Mouse (Mus musculus) layer of hippocampus, adult 18-20 months (tissue): ENCODE data around the gene Smg7. TPM values are rescaled to one million over a fixed set of nuclear protein-coding genes. Genes with fewer than 3 reads are reported as not detected.

Source experiments
- DNase-seq, 2 experiments: peaks; one replicate each; pipeline ENCODE4 v3.0.0; 2022; ENCODE audit warnings: low spot score in 2 of 2
- total RNA-seq, 2 experiments: library from RNA; stranded (reverse); gene quantifications; 2 replicates each; pipeline ENCODE4 v1.2.3; 2021

Smg7 gene
- total RNA-seq, 2 experiments from 2014 or later = 95.3 to 95.8 TPM

DNA sequence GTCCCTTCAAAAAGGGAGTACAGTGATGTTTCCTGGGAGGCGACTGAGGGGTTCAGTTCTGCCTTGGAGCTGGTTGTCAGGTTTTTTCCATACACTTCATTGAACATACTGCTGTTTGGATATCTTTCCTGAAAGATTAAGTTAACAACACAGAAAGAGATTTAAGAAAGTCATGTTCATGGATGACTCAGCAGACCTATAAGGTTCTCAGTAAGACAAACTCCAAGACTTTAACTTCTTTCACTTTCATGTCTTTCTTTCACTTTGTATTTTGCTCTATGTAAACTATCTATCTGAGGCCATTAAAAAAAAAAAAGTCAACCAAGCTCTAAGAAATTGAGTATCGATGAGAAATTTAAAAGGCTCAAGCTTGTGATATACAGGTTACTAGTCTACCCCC is 61.4 kb downstream of the Smg7 start:
- DNase-seq = no peak

DNA sequence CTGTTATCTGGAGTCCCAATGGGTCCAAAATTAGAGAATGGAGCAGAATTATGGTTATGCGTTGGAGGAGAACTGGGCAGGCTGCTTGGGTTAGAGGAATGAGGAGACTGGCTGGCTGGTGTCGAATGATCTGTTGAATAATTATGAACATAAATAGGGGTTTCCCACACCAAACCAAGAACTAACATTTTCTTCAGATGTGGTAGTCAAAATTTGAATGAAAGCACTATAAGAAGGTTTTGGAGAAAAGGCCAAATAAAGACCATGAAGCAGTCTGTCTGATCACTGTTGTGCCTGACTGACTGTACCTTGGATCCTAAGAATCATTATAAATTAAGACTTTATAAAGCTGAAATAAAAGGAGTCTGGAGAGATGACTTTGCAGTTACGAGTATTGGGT is 62.1 kb downstream of the Smg7 start:
- DNase-seq = no peak

DNA sequence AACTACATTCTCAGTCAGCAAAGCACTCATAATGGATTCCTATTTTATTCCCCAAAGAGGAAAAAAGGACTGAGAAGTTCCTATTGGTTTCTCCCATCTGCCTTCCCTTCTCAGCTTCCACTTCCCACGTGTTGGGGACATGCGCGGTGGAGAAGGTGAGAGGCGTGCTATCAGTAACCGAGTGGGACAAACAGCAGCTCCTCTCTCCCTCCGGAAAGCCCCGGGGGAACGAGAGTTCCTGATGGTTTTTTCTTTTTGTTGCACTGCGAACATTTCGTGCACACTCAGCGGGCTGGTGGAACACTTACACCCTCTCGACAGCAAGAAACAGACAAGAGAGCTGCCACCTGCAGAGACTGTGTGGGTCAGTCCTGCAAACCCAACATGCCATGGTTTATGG is 63.6 kb downstream of the Smg7 start:
- DNase-seq = peak; percentile 72 to 81

DNA sequence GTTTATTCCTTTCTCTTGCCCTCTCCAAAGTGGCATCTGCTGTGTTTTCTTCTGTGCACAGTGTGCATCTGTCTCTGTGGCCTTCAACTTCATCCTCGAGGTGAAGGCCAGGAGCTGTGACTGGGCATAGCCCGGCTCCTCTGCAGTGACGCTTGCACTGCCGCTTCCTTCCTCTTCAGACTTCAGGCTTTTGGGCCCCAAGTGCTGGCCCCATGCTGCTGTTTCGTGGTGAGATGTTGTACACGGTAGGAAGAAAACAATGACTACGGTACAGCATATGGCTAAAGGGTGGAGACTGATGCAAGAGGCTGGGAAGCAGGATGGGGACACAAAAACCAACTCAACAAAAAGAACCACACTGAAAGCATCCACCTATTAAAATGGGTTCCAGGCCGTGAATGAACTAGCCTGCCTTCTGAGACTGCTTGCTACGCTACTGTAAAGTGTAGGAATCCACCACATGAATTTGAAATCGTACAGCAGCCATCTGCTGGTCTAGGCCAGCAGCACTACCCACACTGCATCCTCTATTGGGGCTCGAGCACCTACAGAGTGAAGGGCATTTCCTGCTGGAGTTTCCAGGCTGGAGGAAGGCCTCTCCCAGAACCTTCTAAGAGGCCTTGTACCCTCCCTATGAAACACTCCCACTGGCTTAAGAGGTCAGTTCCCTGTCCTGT is 64.3 kb downstream of the Smg7 start:
- DNase-seq = peak in 1 of 2 experiments; percentile 45

DNA sequence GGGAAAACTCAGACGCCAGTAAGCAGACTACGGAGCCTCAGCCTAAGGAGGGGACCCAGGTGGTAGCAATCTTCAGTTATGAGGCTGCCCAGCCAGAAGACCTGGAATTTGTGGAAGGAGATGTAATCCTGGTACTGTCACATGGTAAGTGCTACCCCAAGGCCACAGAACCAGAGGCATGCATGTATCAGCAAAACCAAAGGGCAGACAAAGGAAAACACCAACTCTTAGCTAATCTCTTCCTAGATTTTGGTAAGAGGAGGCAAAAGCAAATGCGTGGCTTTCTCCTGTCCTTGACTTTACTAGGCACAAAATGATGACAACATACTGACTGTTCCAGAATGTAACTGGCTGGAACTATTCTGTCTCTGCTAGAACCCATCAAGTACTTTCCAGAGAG is 67.4 kb downstream of the Smg7 start:
- DNase-seq = no peak

DNA sequence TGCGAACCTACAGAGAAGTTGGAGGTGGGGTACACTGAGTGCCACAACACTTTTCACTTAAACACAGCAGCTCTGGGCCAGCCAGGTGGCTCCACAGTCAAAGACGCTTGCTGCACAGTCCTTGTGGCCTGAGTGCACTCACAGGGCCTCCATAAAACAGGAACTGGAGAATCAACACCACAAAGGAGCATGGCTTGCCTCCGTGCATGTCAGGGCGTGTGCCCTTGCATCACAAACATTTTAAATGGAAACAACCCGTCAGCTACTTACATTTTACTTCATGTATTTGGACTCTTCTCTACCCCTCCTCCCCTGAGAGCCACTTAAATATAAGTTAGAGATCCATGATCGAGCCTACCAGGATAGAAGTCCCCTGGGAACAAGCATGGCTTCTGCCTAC is 70.1 kb downstream of the Smg7 start:
- DNase-seq = no peak

DNA sequence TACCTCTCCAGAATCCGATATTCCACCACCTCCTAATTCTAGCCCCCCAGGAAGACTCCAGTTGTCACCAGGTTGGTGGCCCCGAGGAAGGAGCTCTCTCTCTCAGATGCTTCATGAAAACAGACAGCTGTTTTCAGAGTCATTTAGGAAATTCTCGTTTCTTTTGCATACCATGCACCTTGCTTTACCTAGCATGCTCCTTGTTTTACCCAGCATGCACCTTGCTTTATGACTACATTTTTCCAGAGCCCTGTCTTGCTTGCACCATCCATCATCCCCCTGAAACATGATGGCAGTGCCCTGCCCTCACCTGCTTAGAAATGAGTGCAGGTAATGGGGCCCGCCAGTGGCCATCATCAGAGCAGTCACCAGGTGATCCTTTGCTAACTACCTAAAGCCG is 70.8 kb downstream of the Smg7 start:
- DNase-seq = no peak

DNA sequence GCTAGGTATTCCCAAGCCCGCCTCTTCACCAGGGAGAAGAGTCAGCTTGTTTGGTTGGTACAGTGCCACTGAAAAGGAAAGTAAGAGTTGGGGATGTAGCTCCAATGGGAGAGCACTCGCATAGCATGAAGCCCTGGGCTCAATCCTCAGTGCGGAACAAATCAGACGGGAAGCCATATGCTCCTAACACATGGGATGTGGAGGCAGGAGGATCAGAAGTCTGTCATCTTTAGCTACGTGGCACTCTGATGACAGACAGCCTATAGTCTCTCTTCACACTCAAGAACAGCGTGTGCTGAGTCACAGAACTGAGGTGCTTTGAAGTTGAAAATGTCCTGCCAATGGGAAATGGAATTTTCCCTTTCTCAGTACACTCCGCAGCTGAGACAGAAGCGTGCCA is 71.4 kb downstream of the Smg7 start:
- peak; percentile 87 to 95 for DNase-seq

DNA sequence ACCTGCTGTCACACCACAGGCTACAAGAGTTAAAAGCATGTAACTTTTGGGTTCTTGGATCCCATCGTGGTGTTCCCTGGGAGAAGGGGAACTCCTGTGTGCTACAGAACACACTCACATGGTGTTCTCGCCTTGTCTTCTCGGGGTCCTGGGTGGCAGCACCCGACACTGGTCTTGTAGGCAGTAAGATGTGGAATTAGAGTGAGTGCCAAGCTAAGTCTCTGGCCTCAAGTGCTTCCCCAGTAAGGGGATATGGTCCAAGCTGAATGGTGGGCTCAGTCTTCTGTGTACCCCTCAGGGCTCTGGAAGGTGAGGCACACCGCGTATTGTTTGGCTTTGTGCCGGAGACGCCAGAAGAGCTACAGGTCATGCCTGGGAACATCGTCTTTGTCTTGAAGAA is 72.4 kb downstream of the Smg7 start:
- DNase-seq = no peak

DNA sequence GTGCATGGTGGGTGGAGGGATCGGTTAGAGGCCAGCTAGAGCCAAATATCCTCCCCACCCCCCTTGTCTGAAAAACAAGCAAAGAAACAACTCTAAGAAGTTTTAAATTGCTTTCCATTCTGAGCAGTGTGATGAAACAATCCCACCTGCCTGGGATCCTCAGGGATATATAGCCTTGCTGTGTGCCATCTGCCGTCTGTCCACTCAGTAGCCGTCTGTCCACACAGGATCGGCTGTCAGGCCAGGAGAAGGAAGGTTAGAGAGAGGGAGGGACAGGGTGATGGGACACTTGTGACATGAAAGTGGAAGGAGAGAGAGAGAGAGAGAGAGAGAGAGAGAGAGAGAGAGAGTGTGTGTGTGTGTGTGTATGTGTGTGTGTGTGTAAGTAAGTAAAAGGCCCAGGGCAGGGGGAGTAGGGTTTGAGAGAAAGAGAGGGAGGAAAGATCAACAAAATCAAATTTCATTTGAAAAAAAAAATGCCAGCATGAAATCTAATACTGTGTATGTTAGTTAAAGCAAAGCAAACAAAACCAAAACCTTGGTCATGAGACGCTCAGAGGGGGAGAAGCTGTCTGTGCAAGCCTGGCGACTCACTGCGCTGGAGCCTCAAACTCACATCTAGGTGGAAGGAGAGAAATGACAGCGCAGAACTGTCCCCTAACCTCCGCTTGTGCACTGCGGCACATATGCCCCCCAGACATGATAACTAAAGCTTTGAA is 73.7 kb downstream of the Smg7 start:
- DNase-seq = no peak

DNA sequence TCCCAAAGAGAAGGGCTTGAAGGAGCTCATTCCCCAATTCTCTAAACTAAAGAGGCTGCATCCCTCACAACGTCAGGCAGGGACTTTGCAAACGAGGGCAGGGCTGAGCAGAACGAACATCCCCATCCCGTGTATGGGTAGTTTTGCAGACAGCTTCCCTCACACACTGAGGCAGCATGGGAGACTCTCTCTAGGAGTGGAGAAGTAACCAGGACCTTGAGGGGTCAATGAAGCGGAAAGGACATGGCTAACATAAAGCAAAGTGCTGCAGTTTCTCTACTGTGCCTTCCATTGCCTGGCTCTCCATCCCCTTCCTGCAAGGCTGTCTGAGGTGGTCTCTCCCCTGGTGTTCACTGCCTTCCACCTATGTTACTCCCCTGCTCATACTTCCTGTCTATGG is 74.3 kb downstream of the Smg7 start:
- DNase-seq = no peak

DNA sequence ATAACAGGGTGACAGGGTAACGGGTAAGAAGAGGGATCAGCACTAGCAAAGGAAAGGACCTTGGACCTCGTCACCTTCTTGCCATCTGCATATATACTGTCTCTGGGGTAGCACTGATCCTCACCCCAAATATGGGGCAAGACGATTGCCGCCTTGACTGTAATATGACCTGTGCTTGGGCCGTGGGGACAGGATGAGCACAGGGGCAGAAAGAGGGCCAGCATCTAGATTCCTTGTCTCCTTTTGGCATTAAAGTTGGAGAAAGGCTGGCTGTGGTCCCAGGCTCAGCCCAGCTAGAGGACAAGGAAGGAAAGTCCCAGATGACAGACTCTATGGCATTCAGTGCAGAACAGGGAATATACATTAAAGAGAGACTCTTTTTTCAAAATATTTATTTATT is 76.0 kb downstream of the Smg7 start:
- DNase-seq = no peak

DNA sequence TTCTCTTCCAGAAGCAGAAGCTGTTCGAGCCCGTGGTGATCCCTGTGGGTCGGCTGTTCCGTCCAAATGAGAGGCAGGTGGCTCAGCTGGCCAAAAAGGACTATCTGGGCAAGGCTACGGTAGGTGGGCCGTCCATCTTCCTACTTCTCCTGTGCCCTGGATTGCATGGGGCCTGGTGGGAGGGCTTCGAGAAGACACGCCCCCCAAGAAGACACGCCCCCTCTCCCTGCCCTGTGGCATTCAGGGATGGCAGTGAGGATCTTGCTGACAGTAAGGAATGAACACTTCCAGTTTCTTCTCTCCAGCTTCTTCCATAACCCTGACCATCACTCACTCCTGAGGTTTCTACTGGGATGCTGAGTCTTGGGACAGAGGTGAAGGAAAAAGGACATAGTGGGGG is 78.2 kb downstream of the Smg7 start:
- DNase-seq = no peak

DNA sequence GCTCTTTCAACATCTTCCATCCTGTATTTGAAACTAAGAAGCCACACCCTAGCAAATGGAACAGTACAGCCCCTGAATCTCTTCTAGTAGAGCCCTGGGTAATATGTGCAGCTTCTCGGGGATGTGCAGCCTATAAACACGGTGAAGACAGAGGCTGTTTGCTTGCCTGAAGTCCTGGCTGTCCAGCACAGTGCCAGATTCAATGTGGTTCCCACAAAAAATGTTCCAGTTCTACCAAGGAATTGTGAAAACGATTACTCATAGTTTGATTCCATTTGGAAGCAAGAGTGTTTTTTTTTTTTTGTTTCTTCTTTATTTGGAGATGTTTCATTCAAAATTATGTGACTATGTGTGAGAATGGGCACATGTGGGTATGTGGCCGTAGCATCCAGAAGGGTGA is 80.7 kb downstream of the Smg7 start:
- no peak for DNase-seq

DNA sequence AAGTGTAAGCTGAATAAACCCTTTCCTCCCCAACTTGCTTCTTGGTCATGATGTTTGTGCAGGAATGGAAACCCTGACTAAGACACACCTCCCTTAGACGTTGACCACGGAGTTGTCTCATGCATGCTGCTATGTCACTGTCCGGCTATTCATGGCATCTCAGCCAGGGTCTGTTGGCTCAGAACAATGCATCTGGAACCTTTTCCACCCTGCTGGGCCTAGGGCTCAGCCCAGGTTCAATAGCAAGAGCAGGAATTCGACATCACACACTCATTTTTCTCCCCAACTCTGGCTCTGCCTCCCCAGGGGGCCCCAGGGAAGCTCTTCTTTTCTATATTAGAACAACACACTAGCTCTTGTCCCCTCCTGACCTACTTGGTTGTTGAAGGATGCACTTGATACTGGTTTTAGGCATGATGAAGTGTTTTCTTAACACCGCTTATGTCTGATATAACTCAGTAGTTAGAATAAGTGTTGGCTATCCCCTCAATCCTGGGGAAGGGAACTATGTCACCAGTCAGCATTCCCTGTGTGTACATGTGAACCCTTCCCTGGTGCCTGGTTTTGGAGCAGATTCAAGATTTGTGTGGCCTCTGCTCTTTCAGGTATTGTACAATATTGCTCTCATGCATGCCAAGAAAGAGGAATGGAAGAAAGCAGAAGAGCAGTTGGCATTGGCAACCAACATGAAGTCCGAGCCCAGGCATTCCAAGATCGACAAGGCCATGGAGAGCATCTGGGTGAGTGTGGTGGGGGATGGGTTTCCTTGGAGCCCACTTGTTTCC is 81.3 kb downstream of the Smg7 start:
- no peak for DNase-seq

DNA sequence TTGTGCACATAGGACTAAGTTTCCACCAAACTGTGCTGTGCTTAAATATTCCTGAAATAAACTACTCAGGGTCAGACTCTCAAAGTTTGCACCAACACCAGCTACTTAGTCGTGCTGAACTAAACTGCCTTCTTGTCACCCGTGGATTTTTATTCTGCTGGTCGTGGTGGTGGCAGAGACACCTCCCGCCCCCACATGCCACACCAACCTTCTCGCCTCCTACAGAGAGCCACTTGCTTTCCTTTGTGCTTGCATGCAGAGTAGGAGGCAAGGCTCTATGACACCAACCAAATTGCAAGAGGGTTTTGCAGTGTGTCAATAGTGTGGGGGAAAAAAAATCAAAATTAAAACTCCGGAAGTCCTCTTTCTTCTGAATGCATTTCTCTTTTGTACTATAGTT is 82.9 kb downstream of the Smg7 start:
- DNase-seq = no peak

DNA sequence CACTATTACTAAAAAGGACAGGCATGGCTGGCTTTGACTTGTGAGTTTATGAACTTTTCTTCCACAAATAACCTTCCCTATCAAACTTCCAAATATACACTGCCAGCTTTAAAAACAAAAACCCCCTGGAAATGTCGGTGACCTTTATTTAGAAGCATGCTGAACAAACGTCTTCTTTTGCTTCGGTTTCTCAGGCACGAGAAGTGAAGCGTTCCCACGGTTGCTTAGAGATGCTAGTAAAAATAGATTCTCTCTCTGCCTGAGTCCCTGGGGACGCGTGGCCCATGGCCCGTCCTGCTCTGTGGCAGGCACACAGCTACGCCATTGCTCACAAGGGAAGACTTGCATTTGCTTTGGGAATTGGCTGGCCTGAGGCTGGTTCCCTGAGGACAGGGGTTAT is 84.7 kb downstream of the Smg7 start:
- no peak for DNase-seq

DNA sequence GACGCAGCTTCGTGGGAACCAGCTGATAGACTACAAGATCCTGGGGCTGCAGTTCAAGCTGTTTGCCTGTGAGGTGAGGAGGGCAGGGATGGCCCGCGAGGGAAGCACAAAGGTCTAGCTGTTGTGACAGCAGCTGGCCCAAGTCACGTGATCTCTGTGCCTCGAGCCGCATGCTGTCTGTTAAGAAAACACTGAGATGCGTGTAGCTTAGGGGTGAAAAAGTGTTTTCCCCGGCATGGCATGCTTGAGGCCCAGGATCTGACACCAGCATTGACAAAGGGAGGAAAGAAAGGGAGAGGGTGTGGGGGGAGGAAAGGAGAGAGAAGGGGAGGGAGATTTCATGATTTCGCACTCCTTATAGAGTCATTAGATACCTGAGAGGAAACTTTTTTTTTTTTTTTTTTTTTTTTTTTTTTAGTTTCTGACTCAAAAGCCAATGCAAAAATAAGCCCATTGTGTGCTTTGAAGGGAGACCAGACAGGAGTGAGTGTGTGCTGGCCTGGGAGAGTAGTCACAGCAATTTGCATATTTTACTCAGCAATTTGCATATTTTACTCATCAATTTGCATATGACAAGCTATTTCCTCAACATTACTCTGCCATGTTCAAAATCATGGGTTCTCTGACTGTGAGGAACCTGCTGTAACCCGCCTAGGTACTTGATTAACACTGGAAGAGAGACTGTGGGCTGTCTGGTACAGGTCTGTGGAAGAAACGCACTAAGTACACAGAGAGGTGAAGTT is 85.2 kb downstream of the Smg7 start:
- no peak for DNase-seq

DNA sequence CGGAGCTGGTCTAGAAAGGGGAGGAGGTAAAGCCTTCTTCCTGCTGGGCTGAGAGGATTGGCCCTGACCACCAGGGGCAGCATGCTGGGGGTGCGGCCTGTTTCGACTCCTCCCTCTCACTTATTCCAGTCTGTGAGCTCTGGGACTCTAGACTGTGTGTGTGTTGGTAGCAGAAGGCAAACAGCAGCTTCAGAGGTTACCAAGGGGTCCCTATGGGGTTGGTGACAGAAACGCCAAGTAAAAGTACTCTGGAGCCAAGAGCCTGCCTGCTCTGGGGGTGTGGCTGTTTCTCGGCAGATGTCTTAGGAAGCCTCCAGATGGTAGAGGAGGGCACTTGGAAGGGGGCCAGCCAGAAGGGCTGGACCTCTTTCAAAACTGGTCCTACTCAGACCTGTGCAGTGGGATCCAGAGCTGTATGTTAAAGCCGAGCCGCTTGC is 87.2 kb downstream of the Smg7 start:
- peak in 1 of 2 experiments; percentile 34 for DNase-seq

DNA sequence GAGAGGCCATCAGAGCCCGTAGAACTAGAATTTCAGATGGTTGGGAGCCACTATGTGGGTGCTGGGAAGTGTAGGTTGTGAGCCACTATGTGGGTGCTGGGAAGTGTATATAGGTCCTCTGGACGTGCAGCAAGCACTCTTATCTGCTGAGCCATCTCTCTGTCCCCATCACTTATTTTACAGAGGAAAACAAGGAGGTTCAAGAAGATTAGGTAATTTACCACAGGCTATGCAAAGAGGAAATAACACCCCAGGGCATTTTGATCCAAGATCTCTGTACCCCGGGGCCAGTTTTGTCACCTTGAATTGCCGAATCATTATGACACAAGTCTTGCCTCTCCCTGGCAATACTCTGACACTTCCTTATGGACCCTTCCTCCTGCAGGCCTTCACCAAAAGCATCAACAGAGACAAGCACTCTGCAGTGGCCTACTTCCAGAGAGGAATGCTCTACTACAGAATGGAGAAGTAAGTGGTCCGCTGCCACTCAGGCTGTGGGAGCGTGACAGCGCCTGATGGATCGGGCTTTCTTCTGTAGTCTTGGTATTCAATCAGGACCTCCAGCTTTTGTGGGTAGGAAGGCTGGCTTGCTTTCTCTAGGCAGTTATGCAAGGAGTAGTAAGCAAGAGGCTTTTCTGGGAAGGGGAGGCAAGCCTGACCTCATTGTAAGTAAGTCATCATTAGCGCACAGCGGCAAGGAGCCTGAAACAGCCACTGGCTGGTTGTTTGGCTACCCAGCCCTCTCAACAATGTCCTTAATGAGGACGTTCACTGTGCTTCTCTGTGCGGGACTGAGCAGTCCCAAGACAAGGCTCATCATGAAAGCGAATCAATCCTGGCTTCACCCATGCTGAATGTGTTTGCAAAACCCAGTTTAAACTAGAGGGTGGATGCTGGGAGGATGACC is 91.7 kb downstream of the Smg7 start:
- no peak for DNase-seq
